Mouse (Mus musculus): ENCODE data around the gene Klhdc1. TPM values are rescaled to one million over a fixed set of nuclear protein-coding genes. Genes with fewer than 3 reads are reported as not detected.

Gene Klhdc1
- 3.7 and 6.2 TPM in 2 replicates for polyA plus RNA-seq (2012; rRNA removed; ENCODE audit: low replicate concordance)

GRCm38 (mm10) chr12:69240876-69241275 lies at the start of gene Klhdc1:
Gene Klhdc1 (plus strand): TSS chr12:69241176.

GRCm38 (mm10) chr12:69196444-69197377 lies 44.3 kb upstream of the Klhdc1 start, which contains the start of gene Gm49383:
Gene Gm49383 (minus strand): TSS chr12:69197104.

GRCm38 (mm10) chr12:69198164-69198535 lies 42.8 kb upstream of the Klhdc1 start, which contains the start of gene Dnaaf2:
Gene Dnaaf2 (minus strand): TSS chr12:69198429.

GRCm38 (mm10) chr12:69204052-69204833 lies 36.7 kb upstream of the Klhdc1 start, which contains the start of gene Gm49384:
Gene Gm49384 (minus strand): TSS chr12:69204267.

GRCm38 (mm10) chr12:69227776-69228466 lies 13.1 kb upstream of the Klhdc1 start, which contains the start of gene Pole2:
Gene Pole2 (minus strand): TSS chr12:69228195.

GRCm38 (mm10) chr12:69296511-69297410 lies 55.8 kb downstream of the Klhdc1 start, which contains the start of gene Klhdc2:
Gene Klhdc2 (plus strand): TSS chr12:69296681.

Other genes starting within 250 kb of the Klhdc1 start
- 1,164 and 1,779 TPM in 2 replicates for gene Rps29, start 82.0 kb upstream of the Klhdc1 start, polyA plus RNA-seq (2012; rRNA removed; ENCODE audit: low replicate concordance)
- gene Lrr1, start 72.4 kb upstream of the Klhdc1 start, polyA plus RNA-seq (2012; rRNA removed; ENCODE audit: low replicate concordance), result 0.91 TPM in 1 of 2 replicates, not detected in the other
- gene Rpl36al, start 57.1 kb upstream of the Klhdc1 start, polyA plus RNA-seq (2012; rRNA removed; ENCODE audit: low replicate concordance), result 107 and 138 TPM in 2 replicates
- gene Mgat2, start 57.0 kb upstream of the Klhdc1 start, polyA plus RNA-seq (2012; rRNA removed; ENCODE audit: low replicate concordance), result 15.9 and 30.9 TPM in 2 replicates
- 1.7 and 2.8 TPM in 2 replicates for gene Gm49383, start 44.1 kb upstream of the Klhdc1 start, polyA plus RNA-seq (2012; rRNA removed; ENCODE audit: low replicate concordance)
- gene Dnaaf2, start 42.7 kb upstream of the Klhdc1 start, polyA plus RNA-seq (2012; rRNA removed; ENCODE audit: low replicate concordance), result 0.67 and 2.3 TPM in 2 replicates
- 0.20 and 1.2 TPM in 2 replicates for gene Gm49384, start 36.9 kb upstream of the Klhdc1 start, polyA plus RNA-seq (2012; rRNA removed; ENCODE audit: low replicate concordance)
- gene Pole2, start 13.0 kb upstream of the Klhdc1 start, polyA plus RNA-seq (2012; rRNA removed; ENCODE audit: low replicate concordance), result 2.2 and 7.0 TPM in 2 replicates
- 28.4 and 49.6 TPM in 2 replicates for gene Klhdc2, start 55.5 kb downstream of the Klhdc1 start, polyA plus RNA-seq (2012; rRNA removed; ENCODE audit: low replicate concordance)
- gene Nemf, start 116.0 kb downstream of the Klhdc1 start, polyA plus RNA-seq (2012; rRNA removed; ENCODE audit: low replicate concordance), result 5.2 and 6.9 TPM in 2 replicates
- 60.8 and 111 TPM in 2 replicates for gene Arf6, start 131.0 kb downstream of the Klhdc1 start, polyA plus RNA-seq (2012; rRNA removed; ENCODE audit: low replicate concordance)
- 0.76 and 1.2 TPM in 2 replicates for gene Gm9887, start 131.3 kb downstream of the Klhdc1 start, polyA plus RNA-seq (2012; rRNA removed; ENCODE audit: low replicate concordance)